Mouse (Mus musculus): ENCODE measurements around the gene Phpt1. TPM values are rescaled to one million over a fixed set of nuclear protein-coding genes. Genes with fewer than 3 reads are reported as not detected.
"Not testable (repeated sequence)": the region's sequence is repeated elsewhere in the genome, so short reads cannot be mapped to it uniquely, and the experiment has no call there.

Phpt1 gene
- polyA plus RNA-seq, 1 experiment: 138 TPM

GRCm38 (mm10) chr2:25557221-25557963 lies 17.6 kb downstream of the Phpt1 start, which contains the start of gene Edf1:
Gene Edf1 (plus strand): TSS chr2:25557847.
- TF ChIP-seq CTCF (IDR thresholded peaks at IDR 0.05; ENCODE audit: borderline replicate concordance, extremely low read depth, insufficient read depth, insufficient read length) (no peak), POLR2A (IDR thresholded peaks at IDR 0.05; ENCODE audit: borderline replicate concordance, extremely low read depth, insufficient read depth, insufficient read length, poor library complexity, severe bottlenecking) (peak; percentile 93)
- DNase-seq (ENCODE audit: low read depth): peak; percentile 97

- DNase-seq (ENCODE audit: low read depth): no peak
- TF ChIP-seq POLR2A (IDR thresholded peaks at IDR 0.05; ENCODE audit: borderline replicate concordance, extremely low read depth, insufficient read depth, insufficient read length, poor library complexity, severe bottlenecking) (no peak), CTCF (IDR thresholded peaks at IDR 0.05; ENCODE audit: borderline replicate concordance, extremely low read depth, insufficient read depth, insufficient read length) (no peak)
Observed at GRCm38 (mm10) chr2:25556296-25556695, 18.7 kb downstream of the Phpt1 start.

DNA sequence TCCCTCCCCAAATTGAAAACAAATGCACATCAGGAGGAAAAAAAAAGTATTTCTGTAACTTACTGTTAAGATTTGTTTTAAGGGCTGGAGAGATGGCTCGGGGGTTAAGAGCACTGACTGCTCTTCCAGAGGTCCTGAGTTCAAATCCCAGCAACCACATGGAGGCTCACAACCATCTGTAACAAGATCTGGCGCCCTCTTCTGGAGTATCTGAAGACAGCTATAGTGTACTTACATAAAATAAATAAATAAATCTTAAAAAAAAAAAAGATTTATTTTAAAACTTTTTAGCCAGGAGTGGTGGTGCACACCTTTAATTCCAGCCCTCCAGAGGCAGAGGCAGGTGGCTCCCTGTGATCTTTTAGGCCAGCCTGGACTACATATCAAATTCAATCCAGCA lies 19.5 kb downstream of the Phpt1 start:
- DNase-seq (ENCODE audit: low read depth): not testable (repeated sequence)

- DNase-seq (ENCODE audit: low read depth): not testable (repeated sequence)
Observed at GRCm38 (mm10) chr2:25553171-25553786, 21.7 kb downstream of the Phpt1 start.

DNA sequence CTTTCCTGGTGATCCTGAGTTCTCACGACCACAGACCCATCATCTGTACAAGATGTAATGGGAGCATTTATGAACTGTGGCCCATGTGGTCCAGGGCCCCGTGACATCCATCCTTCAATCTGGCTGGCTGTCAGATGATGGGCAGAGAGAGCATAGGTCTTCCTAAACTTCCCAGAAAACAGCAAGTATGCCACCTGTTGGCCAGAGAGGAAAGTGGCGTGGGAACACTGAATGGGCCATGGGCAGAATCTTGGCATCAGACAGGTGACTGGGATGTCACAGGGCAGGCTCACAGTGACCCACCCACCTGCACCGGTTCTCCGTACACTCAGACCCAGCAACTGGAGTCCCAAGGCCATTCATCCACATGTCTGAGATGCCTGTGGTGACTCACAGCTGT lies 23.8 kb downstream of the Phpt1 start:
- DNase-seq (ENCODE audit: low read depth): peak; percentile 23
- TF ChIP-seq POLR2A (IDR thresholded peaks at IDR 0.05; ENCODE audit: borderline replicate concordance, extremely low read depth, insufficient read depth, insufficient read length, poor library complexity, severe bottlenecking): no peak
- TF ChIP-seq CTCF (IDR thresholded peaks at IDR 0.05; ENCODE audit: borderline replicate concordance, extremely low read depth, insufficient read depth, insufficient read length): peak; percentile 62; the same call in 1 of the 2 replicates

DNA sequence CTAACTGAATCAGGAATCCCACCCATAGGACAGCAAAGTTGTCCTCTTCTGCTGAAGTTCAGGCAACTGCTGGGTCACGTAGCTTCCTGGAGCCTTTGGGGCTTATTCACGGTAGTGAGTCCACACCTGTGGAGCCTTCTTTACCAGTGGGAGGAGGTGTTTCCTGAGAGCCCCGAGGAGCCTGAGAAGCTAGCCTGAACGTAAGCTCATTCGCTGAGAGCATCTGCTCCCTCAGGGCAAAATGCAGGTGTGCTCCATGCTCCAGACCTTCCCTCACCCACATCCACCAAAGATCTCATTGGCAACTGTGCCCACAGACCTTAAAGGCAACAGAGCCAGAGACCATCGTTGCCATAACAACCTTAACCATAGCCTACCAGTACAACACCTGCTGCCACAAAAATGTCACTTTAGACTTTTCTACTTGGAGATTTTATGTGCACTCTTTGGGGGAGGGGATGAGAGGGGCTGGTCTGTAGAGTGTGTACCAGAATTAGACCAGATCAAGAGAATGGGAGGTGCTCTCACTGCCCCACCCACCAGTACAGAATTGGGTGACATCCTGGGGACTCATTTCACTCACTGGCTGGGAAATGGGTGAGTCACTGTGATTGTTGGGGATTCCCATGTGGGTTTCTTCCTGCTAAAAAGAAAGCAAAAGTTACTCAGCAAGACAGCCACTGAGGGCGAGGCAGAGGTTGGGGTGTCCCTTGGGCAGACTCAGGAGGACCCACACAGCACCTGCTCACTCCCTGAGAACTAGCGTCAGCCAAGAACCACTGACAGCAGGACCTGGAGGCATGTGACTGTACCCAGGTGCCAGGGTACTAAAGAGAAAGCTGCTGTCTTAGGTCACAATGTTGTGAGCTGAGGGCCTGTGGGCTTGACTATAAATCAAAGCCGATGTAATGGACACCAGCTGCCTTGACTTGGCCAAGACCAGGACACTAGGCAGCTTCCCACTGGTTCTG lies 25.7 kb downstream of the Phpt1 start:
- TF ChIP-seq POLR2A (IDR thresholded peaks at IDR 0.05; ENCODE audit: borderline replicate concordance, extremely low read depth, insufficient read depth, insufficient read length, poor library complexity, severe bottlenecking): no peak
- DNase-seq (ENCODE audit: low read depth): no peak

GRCm38 (mm10) chr2:25546811-25547491 lies 28.1 kb downstream of the Phpt1 start, which contains the start of gene Traf2:
Gene Traf2 (minus strand): TSS chr2:25546940.
- peak; percentile 48; the same call in 1 of the 2 replicates for TF ChIP-seq POLR2A (IDR thresholded peaks at IDR 0.05; ENCODE audit: borderline replicate concordance, extremely low read depth, insufficient read depth, insufficient read length, poor library complexity, severe bottlenecking)
- TF ChIP-seq CTCF (IDR thresholded peaks at IDR 0.05; ENCODE audit: borderline replicate concordance, extremely low read depth, insufficient read depth, insufficient read length): no peak
- DNase-seq (ENCODE audit: low read depth): peak; percentile 100

- TF ChIP-seq CTCF (IDR thresholded peaks at IDR 0.05; ENCODE audit: borderline replicate concordance, extremely low read depth, insufficient read depth, insufficient read length): no peak
- TF ChIP-seq POLR2A (IDR thresholded peaks at IDR 0.05; ENCODE audit: borderline replicate concordance, extremely low read depth, insufficient read depth, insufficient read length, poor library complexity, severe bottlenecking): no peak
Observed at GRCm38 (mm10) chr2:25545996-25546810, 28.8 kb downstream of the Phpt1 start.

GRCm38 (mm10) chr2:25541644-25542367 lies 33.2 kb downstream of the Phpt1 start:
- TF ChIP-seq POLR2A (IDR thresholded peaks at IDR 0.05; ENCODE audit: borderline replicate concordance, extremely low read depth, insufficient read depth, insufficient read length, poor library complexity, severe bottlenecking) (no peak), CTCF (IDR thresholded peaks at IDR 0.05; ENCODE audit: borderline replicate concordance, extremely low read depth, insufficient read depth, insufficient read length) (no peak)

More at GRCm38 (mm10) chr2:25545996-25546810, 28.8 kb downstream of the Phpt1 start:
- DNase-seq (ENCODE audit: low read depth): no peak

DNA sequence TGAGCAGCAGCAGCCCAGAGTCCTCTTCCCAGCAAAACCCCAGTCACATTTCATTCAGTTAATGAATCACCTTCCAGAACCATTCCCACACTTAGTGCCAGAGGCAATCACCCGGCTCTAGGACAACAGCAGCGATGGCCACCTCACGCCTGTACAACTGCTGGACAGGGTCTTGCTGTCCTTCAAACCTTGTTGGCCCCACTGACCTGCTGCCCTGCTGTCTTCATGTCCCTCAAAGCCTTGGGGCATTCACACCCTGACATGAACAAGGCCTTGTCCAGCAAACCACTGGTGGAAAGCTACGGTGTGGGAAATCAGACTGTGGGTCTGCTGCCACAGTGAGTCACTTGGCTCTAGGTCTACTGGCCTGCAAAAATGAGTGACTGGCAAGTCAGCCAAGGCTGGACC lies 34.5 kb downstream of the Phpt1 start:
- no peak for TF ChIP-seq CTCF (IDR thresholded peaks at IDR 0.05; ENCODE audit: borderline replicate concordance, extremely low read depth, insufficient read depth, insufficient read length)
- no peak for TF ChIP-seq POLR2A (IDR thresholded peaks at IDR 0.05; ENCODE audit: borderline replicate concordance, extremely low read depth, insufficient read depth, insufficient read length, poor library complexity, severe bottlenecking)

More at GRCm38 (mm10) chr2:25541644-25542367, 33.2 kb downstream of the Phpt1 start:
- no peak for DNase-seq (ENCODE audit: low read depth)

More for the DNA sequence above, 34.5 kb downstream of the Phpt1 start:
- DNase-seq (ENCODE audit: low read depth): no peak

Data from brain, embryonic 14.5 days (tissue).